ENCODE assay signal across 8 mouse cellular contexts in genomic region chr11:109178788-109179518, GRCm38 (mm10). TPM values are rescaled to one million over a fixed set of nuclear protein-coding genes. Genes with fewer than 3 reads are reported as not detected.
DNase-seq lines count a peak whose midpoint lies in the region.

No protein-coding gene starts in this region.

- intact Hi-C loops in heart, postnatal 36 days (cut with DNase I), result loop anchor here (1.0 to 5.0 kb wide), 2 partner anchors 254 to 727 kb away; no protein-coding TSS in a partner anchor

- peak; percentile 58 to 80 for DNase-seq in adrenal gland, adult (ENCODE audit: inconsistent age in 2 of 2, low spot score in 1 of 2)
- no peak for DNase-seq in adrenal gland, postnatal 4 days (ENCODE audit: low spot score in 2 of 2)
- peak; percentile 23 for DNase-seq in 3T3-L1 (ENCODE audit: low read depth, low spot score)
- peak; percentile 53 for DNase-seq in cerebellum, adult 8-10 months
- peak; percentile 20 to 44 for DNase-seq in heart, postnatal 36 days
- peak; percentile 34 for DNase-seq in layer of hippocampus, adult 9-11 months
- DNase-seq in lung, postnatal 36 days, result peak; percentile 67
- no peak for DNase-seq in natural killer cell, adult 2 months (ENCODE audit: low spot score in 2 of 2)

RNA-seq across cellular contexts. Expression of gene E030025P04Rik, which starts 34.8 kb away (rescaled TPM):
- total RNA-seq in adrenal gland, postnatal 4 days (2021), result not detected
- not detected for total RNA-seq in heart, postnatal 36 days (2021)

Comparison
In these comparisons a context has a peak if more than half of its experiments do, and no peak if none do; other contexts are left out.
1. DNase-seq: peak in adrenal gland, adult (2 of 2), 3T3-L1 (single experiment), cerebellum, adult 8-10 months (single experiment), heart, postnatal 36 days (2 of 2), layer of hippocampus, adult 9-11 months (single experiment) and lung, postnatal 36 days (single experiment); none in adrenal gland, postnatal 4 days (0 of 2) and natural killer cell, adult 2 months (0 of 2).